Mouse (Mus musculus) erythroid progenitor cell, adult 5-6 weeks (primary cell): ENCODE measurements around the gene Henmt1. TPM values are rescaled to one million over a fixed set of nuclear protein-coding genes. Genes with fewer than 3 reads are reported as not detected.

Source experiments
- ATAC-seq: replicated peaks from 2 replicates; pipeline ENCODE4 v1.8.0; 2016; ENCODE audit warnings: moderate number of reproducible peaks, mild to moderate bottlenecking, moderate TSS enrichment, inconsistent platforms; ENCODE audit not compliant: poor library complexity, low FRiP score, severe bottlenecking
- total RNA-seq, 2 experiments: library from RNA; stranded (forward) in 1 of 2; stranded (reverse) in 1 of 2; fragments of 150-400 nt in 1 of 2; fragments of 186-747, 209-891 nt in 1 of 2; gene quantifications; 2 replicates each; pipeline versions ENCODE4 v1.2.3 to v1.2.4; 2015 to 2017; ENCODE audit warnings: low replicate concordance in 2 of 2

Gene Henmt1
- total RNA-seq, 2 experiments from 2014 or later: not detected

GRCm38 (mm10) chr3:108989971-108990548 is 50.4 kb downstream of the Henmt1 start:
- ATAC-seq: no peak

DNA sequence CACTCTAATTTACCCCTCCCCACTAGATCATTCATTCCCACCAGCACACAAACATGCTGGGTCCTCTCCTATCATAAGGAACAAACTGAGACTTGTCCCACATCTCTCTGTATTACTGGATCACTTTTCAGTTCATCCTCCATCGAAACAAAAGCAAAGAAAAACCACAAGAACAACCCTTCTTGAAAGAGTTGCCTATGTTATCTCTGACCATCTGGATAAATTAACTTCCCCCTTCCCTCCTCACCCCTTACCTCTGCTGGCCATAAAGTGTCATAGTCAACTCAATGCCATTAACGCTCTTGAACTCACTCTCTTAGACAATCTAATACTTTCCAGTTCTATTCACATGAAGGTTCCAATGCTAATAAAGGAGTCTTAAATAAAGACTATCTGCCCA is 54.8 kb downstream of the Henmt1 start:
- no peak for ATAC-seq

DNA sequence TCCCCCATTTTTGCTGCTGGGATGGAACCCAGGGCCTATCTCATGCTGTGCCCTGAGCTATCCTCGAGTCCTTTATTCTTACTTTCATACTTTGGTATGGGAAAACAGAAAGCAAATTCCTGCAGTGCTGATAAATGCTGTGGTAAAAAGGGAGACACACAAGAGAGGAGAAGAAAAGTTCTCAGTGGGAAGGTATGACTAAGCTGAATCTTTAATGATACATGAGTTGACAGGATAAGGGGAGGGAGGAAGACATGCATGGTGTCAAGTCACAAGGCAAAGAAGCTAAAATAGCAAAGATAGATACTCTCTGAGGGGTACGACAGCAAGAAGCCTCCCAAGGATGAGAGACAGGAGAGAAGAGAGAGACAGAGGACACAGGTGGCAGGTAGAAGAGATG is 55.7 kb downstream of the Henmt1 start:
- no peak for ATAC-seq

GRCm38 (mm10) chr3:108997284-108997683 is 57.6 kb downstream of the Henmt1 start:
- ATAC-seq: no peak

DNA sequence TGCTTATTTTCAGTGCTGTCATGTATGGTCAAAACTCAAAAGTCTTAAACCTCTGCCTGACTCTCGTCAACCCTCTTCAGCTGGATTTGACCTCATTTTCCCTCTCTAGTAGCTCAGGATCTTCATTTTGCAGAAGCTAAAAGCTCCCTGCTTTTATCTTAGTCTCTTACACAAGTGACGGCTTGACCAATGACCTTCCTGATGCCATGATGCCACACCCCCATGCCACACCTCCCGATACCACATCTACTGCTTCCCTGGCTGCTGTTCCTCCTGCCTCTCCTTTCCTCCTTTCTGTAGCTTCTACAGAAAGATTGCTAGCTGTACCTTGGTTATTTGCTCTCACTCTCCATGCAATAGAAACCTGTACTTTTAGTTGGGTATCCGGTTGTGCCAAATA is 58.1 kb downstream of the Henmt1 start:
- peak; percentile 84 for ATAC-seq

DNA sequence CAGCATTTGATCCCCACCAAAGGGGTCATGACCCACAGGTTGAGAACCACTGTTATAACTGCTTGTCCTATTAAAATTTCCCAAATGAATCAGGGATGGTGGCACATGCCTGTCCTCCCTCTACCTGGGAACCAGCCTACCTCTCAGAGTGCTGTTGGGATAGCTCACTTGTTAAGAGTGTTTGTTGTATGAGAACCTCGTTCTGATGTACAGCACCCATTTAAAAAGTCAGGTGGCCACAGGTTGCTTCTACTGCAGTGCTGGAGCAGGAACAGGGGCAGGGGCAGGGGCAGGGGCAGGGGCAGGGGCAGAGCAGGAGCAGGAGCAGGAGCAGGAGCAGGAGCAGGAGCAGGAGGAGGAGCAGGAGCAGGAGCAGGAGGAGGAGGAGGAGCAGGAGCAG is 59.5 kb downstream of the Henmt1 start:
- ATAC-seq: no peak

- ATAC-seq: no peak
These were observed 66.1 kb downstream of the Henmt1 start for GRCm38 (mm10) chr3:109005777-109006176.

DNA sequence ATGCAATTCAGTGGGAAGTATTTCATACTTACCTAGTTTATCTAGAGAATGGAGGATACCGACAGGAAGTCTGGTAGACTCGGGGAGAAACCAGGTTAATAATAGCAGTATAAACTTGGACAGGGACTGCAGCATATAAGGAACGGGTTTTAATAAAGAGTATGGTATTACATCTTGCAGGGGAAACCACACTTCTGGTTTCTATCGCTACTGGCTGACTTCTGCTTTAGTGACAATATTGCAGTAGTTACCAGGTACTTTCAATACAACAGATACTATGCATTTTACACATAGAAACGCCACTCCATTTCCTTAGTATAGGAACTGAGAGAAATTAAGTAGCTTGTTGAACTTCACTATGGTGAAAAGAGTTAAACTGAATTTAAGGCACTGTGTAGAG is 68.5 kb downstream of the Henmt1 start:
- ATAC-seq: no peak

Other genes starting within 250 kb of the Henmt1 start
- gene Gpsm2, start 217.6 kb upstream of the Henmt1 start, total RNA-seq (2015; ENCODE audit: low replicate concordance): 207 and 218 TPM in 2 replicates
- 236 and 282 TPM in 2 replicates for gene Gpsm2, start 217.6 kb upstream of the Henmt1 start, total RNA-seq (2017; ENCODE audit: low replicate concordance)
- gene Aknad1, start 200.2 kb upstream of the Henmt1 start, total RNA-seq (2015; ENCODE audit: low replicate concordance): 0.42 and 1.1 TPM in 2 replicates
- gene Aknad1, start 200.2 kb upstream of the Henmt1 start, total RNA-seq (2017; ENCODE audit: low replicate concordance): 4.7 TPM in 1 of 2 replicates, not detected in the other
- 32.8 and 49.9 TPM in 2 replicates for gene Stxbp3, start 99.3 kb upstream of the Henmt1 start, total RNA-seq (2015; ENCODE audit: low replicate concordance)
- 33.5 and 51.2 TPM in 2 replicates for gene Stxbp3, start 99.3 kb upstream of the Henmt1 start, total RNA-seq (2017; ENCODE audit: low replicate concordance)
- gene Fndc7, start 49.9 kb upstream of the Henmt1 start, total RNA-seq (2015; ENCODE audit: low replicate concordance): not detected in 2 replicates
- gene Fndc7, start 49.9 kb upstream of the Henmt1 start, total RNA-seq (2017; ENCODE audit: low replicate concordance): not detected in 2 replicates
- 106 and 128 TPM in 2 replicates for gene Prpf38b, start 28.1 kb upstream of the Henmt1 start, total RNA-seq (2015; ENCODE audit: low replicate concordance)
- gene Prpf38b, start 28.1 kb upstream of the Henmt1 start, total RNA-seq (2017; ENCODE audit: low replicate concordance): 197 and 285 TPM in 2 replicates
- not detected in 2 replicates for gene Gm9857, start 572 bp downstream of the Henmt1 start, total RNA-seq (2015; ENCODE audit: low replicate concordance)
- gene Gm9857, start 572 bp downstream of the Henmt1 start, total RNA-seq (2017; ENCODE audit: low replicate concordance): not detected in 2 replicates
- gene Fam102b, start 87.7 kb downstream of the Henmt1 start, total RNA-seq (2015; ENCODE audit: low replicate concordance): 5.0 and 8.3 TPM in 2 replicates
- 1.7 and 3.3 TPM in 2 replicates for gene Fam102b, start 87.7 kb downstream of the Henmt1 start, total RNA-seq (2017; ENCODE audit: low replicate concordance)
- not detected in 2 replicates for gene Slc25a54, start 140.6 kb downstream of the Henmt1 start, total RNA-seq (2015; ENCODE audit: low replicate concordance)
- gene Slc25a54, start 140.6 kb downstream of the Henmt1 start, total RNA-seq (2017; ENCODE audit: low replicate concordance): not detected in 2 replicates
- 29.2 and 34.4 TPM in 2 replicates for gene Slc25a24, start 183.3 kb downstream of the Henmt1 start, total RNA-seq (2015; ENCODE audit: low replicate concordance)
- gene Slc25a24, start 183.3 kb downstream of the Henmt1 start, total RNA-seq (2017; ENCODE audit: low replicate concordance): 33.4 and 46.1 TPM in 2 replicates